13 mouse cellular contexts compared by ENCODE assay signal in the genomic region with DNA sequence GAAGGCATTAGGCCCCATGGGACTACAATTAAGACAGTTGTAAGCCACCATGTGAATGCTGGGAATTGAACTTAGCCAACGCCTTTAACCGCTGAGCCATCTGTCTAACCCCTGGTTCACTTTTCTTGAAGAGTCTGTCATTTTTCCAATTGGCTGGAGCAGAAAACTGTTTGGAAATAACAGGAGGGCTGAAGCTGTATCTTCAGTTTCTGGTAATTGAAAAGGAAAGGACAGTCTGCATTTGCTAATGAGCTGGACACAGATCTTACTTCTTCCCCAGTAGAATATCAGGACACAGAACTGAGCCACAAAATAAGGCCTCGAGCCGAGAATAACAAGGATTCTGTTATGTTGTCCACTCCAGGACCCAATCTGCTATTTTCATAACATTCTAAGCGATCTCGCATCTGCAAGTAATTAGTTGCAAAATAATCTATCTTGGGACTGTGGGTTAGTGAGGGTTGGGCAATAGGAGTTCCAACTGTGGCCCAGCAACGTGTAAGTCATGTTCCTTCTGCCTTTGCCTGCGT.
DNase-seq lines count a peak whose midpoint lies in the region; ATAC-seq lines count a peak whose summit lies in the region.
"Had no signal": no experiment of that assay in that cellular context is flagged by ENCODE, and none has a peak within 500 bp of the region (broad histone marks: within the 10 kb centered on the region; RNA-seq: fewer than 3 reads in every experiment).

No protein-coding gene starts in this region.

- peaks cover 11% of the 10 kb centered on the region for H3K4me1 ChIP-seq in hindbrain, embryonic 10.5 days (replicated peaks)
- no peaks in the 10 kb centered on the region; the same call in 1 of the 2 replicates for H3K4me1 ChIP-seq in hindbrain, embryonic 14.5 days (replicated peaks; ENCODE audit: control insufficient read depth, insufficient read depth, low read length)
- H3K4me1 ChIP-seq in brown adipose tissue, adult 24 weeks (ENCODE audit: control insufficient read depth, insufficient read depth, insufficient read length, low read length) = no peaks in the 10 kb centered on the region
- H3K4me1 ChIP-seq: liver, embryonic 15.5 days had no signal

- no peak for ATAC-seq in hindbrain, embryonic 14.5 days (ENCODE audit: low FRiP score)
- no peak for ATAC-seq in activated CD4-positive, CD25-positive, alpha-beta regulatory T cell, adult 4 months
- ATAC-seq: intestine, embryonic 16.5 days; midbrain, embryonic 16.5 days had no signal

- WGBS in hindbrain, embryonic 10.5 days = 76% methylated on average over 8 of the region's 8 CpGs
- WGBS in hindbrain, embryonic 14.5 days = 63% methylated on average over 8 of the region's 8 CpGs

- no peaks in the 10 kb centered on the region for H3K36me3 ChIP-seq in hindbrain, embryonic 10.5 days
- H3K36me3 ChIP-seq in hindbrain, embryonic 14.5 days (replicated peaks; ENCODE audit: control insufficient read depth, insufficient read depth) = no peaks in the 10 kb centered on the region
- H3K36me3 ChIP-seq: embryonic facial prominence, embryonic 13.5 days; liver, embryonic 15.5 days had no signal

- H3K9ac ChIP-seq in hindbrain, embryonic 14.5 days = no peak overlapping the region
- H3K9ac ChIP-seq: embryonic facial prominence, embryonic 13.5 days; liver, embryonic 15.5 days had no signal

- no peak for DNase-seq in hindbrain, embryonic 10.5 days (ENCODE audit: low spot score)
- DNase-seq in hindbrain, embryonic 14.5 days (ENCODE audit: low spot score) = no peak
- peak; percentile 78 for DNase-seq in NIH3T3 (ENCODE audit: low read depth)
- peak; percentile 39 for DNase-seq in lung, postnatal 36 days
- no peak for DNase-seq in layer of hippocampus, adult 9-10 months (ENCODE audit: low spot score)
- DNase-seq: adrenal gland, postnatal 36 days; cerebellum, adult 2 months had no signal

- no peaks in the 10 kb centered on the region for H3K9me3 ChIP-seq in hindbrain, embryonic 10.5 days
- H3K9me3 ChIP-seq in hindbrain, embryonic 14.5 days (ENCODE audit: control insufficient read depth, low read length) = no peaks in the 10 kb centered on the region
- H3K9me3 ChIP-seq: embryonic facial prominence, embryonic 13.5 days; liver, embryonic 15.5 days had no signal

- no peaks in the 10 kb centered on the region for H3K27me3 ChIP-seq in hindbrain, embryonic 10.5 days (ENCODE audit: insufficient read depth, poor library complexity, severe bottlenecking)
- H3K27me3 ChIP-seq in hindbrain, embryonic 14.5 days (ENCODE audit: control insufficient read depth, insufficient read depth, low read length) = no peaks in the 10 kb centered on the region
- H3K27me3 ChIP-seq: embryonic facial prominence, embryonic 13.5 days; liver, embryonic 15.5 days had no signal

- no peak overlapping the region for H3K4me3 ChIP-seq in hindbrain, embryonic 10.5 days
- H3K4me3 ChIP-seq in hindbrain, embryonic 14.5 days (replicated peaks; ENCODE audit: low read length) = no peak overlapping the region
- no peak overlapping the region for H3K4me3 ChIP-seq in brown adipose tissue, adult 24 weeks (ENCODE audit: insufficient read depth, low read depth, low read length)
- H3K4me3 ChIP-seq: embryonic facial prominence, embryonic 13.5 days; liver, embryonic 15.5 days had no signal

- H3K27ac ChIP-seq in hindbrain, embryonic 10.5 days = peak overlapping the region; percentile 67
- no peak overlapping the region for H3K27ac ChIP-seq in hindbrain, embryonic 14.5 days
- H3K27ac ChIP-seq in brown adipose tissue, adult 24 weeks (replicated peaks; ENCODE audit: low read depth, low read length) = peak overlapping the region; percentile 50; the same call in 1 of the 2 replicates
- H3K27ac ChIP-seq: embryonic facial prominence, embryonic 13.5 days; liver, embryonic 15.5 days had no signal

- no peak overlapping the region for H3K4me2 ChIP-seq in hindbrain, embryonic 14.5 days (replicated peaks)
- H3K4me2 ChIP-seq: embryonic facial prominence, embryonic 13.5 days; liver, embryonic 15.5 days had no signal

Comparison
In these comparisons a context has a peak if more than half of its experiments do, and no peak if none do; other contexts are left out.
1. DNase-seq: peak in NIH3T3 (single experiment) and lung, postnatal 36 days (single experiment); none in hindbrain, embryonic 10.5 days (single experiment), hindbrain, embryonic 14.5 days (single experiment) and layer of hippocampus, adult 9-10 months (single experiment).